Mouse (Mus musculus) liver, postnatal 0 days (tissue): ENCODE measurements at regions not wholly inside any gene's neighbourhood (a gene's known extent, or its start where the extent isn't known, plus 50 kb on each side); places are given as distances from the start of the nearest gene placed in this dataset.

Experiments used
- ATAC-seq: fragments of 200-750 bp; cut with Nextera tagmentation; 2 replicates; pipeline ENCODE4 v1.8.0; 2017; ENCODE audit warnings: mild to moderate bottlenecking, moderate library complexity
- DNase-seq: peaks from one replicate; pipeline ENCODE4 v3.0.0-alpha.2; 2016
- H3K27ac ChIP-seq: fragments of 300-500 bp; sonication (generic); 2 replicates; pipeline ENCODE4 v1.5.1; 2014; ENCODE audit warnings: antibody characterized with exemption, moderate library complexity, mild to moderate bottlenecking, low read depth
- H3K27me3 ChIP-seq: fragments of 300-500 bp; sonication (generic); 2 replicates; pipeline ENCODE4 v1.6.1; 2014; ENCODE audit warnings: low read length, control low read depth, mixed read lengths; ENCODE audit not compliant: insufficient read depth
- H3K36me3 ChIP-seq: fragments of 300-500 bp; sonication (generic); replicated peaks from 2 replicates; pipeline ENCODE4 v1.6.1; 2014; ENCODE audit warnings: mild to moderate bottlenecking, control low read depth, low read length, moderate library complexity, mixed read lengths; ENCODE audit not compliant: insufficient read depth
- H3K4me1 ChIP-seq: fragments of 300-500 bp; sonication (generic); 2 replicates; pipeline ENCODE4 v1.6.1; 2014; ENCODE audit warnings: antibody characterized with exemption, mild to moderate bottlenecking, control low read depth; ENCODE audit not compliant: insufficient read depth
- H3K4me2 ChIP-seq: fragments of 300-500 bp; sonication (generic); 2 replicates; pipeline ENCODE4 v1.6.1; 2014; ENCODE audit warnings: low read depth, mild to moderate bottlenecking, low read length, moderate library complexity, mixed read lengths
- H3K4me3 ChIP-seq: fragments of 300-500 bp; sonication (generic); 2 replicates; pipeline ENCODE4 v1.5.1; 2014; ENCODE audit warnings: low read depth, low read length
- H3K9ac ChIP-seq: fragments of 300-500 bp; sonication (generic); replicated peaks from 2 replicates; pipeline ENCODE4 v1.6.1; 2014; ENCODE audit warnings: mild to moderate bottlenecking, moderate library complexity
- H3K9me3 ChIP-seq: fragments of 300-500 bp; sonication (generic); 2 replicates; pipeline ENCODE4 v1.6.1; 2016; ENCODE audit warnings: mild to moderate bottlenecking, control low read depth, low read length, mixed read lengths
- CTCF ChIP-seq: sonication (generic); IDR thresholded peaks from 2 replicates; pipeline ENCODE4 v1.5.1; 2016; ENCODE audit warnings: antibody characterized with exemption, low read depth
- EP300 ChIP-seq: IDR thresholded peaks from 2 replicates; pipeline ENCODE4 v1.6.1; 2016; ENCODE audit warnings: antibody characterized with exemption, low read depth, mild to moderate bottlenecking
- WGBS: fragments of 180-500 bp; shearing (Covaris S2); extraction: QIAGEN DNeasy Blood & Tissue Kit; methylation state at CpG from one replicate; pipeline ENCODE4 v1.1.7; 2014; ENCODE audit not compliant: insufficient replicate concordance; 5-methylcytosine and 5-hydroxymethylcytosine counted together

DNA sequence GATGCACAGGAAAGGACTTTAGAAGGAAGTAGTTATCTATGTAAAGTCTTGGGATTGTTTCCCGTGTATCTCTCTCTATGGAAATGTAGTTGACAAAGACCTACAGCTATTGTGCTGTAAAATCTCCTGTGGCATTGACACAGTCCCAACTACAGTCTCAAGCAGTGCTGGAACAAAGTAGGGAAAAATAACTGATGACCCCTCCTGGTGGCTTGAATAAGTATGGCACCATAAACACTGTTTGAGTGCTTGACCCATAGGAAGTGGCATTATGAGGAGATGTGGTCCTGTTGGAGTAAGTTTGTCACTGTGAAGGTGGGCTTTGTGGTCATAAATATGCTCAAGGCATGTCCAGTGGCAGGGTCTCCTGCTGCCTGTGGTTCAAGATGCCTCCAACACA is 928.4 kb upstream of the Mms22l start:
- Histone ChIP-seq H3K36me3 (no peaks in the 10 kb centered on the region), H3K4me2 (no peak overlapping the region), H3K9ac (no peak overlapping the region), H3K9me3 (no peaks in the 10 kb centered on the region), H3K4me3 (no peak overlapping the region), H3K4me1 (no peaks in the 10 kb centered on the region), H3K27me3 (no peaks in the 10 kb centered on the region), H3K27ac (no peak overlapping the region)
- ATAC-seq (no peak), DNase-seq (no peak)
- TF ChIP-seq CTCF, result 0 out of 2 replicates have a peak, but pooled peaks have one; percentile 12
- no peak for TF ChIP-seq EP300
- WGBS, result 34% methylated on average over 1 of the region's 1 CpGs

DNA sequence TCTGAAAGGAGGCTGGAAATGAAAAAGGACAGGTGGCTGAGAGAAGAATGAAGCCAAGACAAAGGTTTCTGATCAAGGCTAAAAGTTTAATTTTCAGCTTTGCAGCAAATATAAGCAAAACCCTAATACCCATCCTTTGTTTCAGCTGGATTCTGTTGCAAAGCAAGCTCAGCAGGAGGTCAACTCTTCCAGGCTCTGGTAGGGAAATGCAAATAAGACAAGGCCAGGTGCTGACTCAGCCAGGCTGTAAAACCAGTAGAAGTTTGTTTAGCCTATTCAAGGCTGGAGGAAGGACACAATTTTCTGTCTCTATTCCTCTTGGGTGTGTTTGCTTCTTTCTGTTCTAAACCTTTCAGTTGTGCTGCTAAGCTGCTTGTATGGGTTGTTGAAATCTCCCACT is 923.2 kb upstream of the Mms22l start:
- Histone ChIP-seq H3K4me2 (no peak overlapping the region), H3K27me3 (no peaks in the 10 kb centered on the region), H3K27ac (no peak overlapping the region), H3K9ac (no peak overlapping the region), H3K4me3 (no peak overlapping the region), H3K9me3 (no peaks in the 10 kb centered on the region), H3K4me1 (no peaks in the 10 kb centered on the region), H3K36me3 (no peaks in the 10 kb centered on the region)
- ATAC-seq, result no peak
- TF ChIP-seq EP300 (no peak), CTCF (no peak)
- no peak for DNase-seq

GRCm38 (mm10) chr4:23587412-23587811 is 908.8 kb upstream of the Mms22l start:
- WGBS, result 18% methylated on average over 2 of the region's 2 CpGs

GRCm38 (mm10) chr4:23590883-23591282 is 905.4 kb upstream of the Mms22l start:
- WGBS, result 58% methylated on average over 3 of the region's 3 CpGs

More at GRCm38 (mm10) chr4:23587412-23587811, 908.8 kb upstream of the Mms22l start:
- DNase-seq, result no peak
- H3K27me3 ChIP-seq, result no peaks in the 10 kb centered on the region
- no peak overlapping the region for H3K4me2 ChIP-seq
- no peak for ATAC-seq
- H3K4me3 ChIP-seq, result no peak overlapping the region
- H3K27ac ChIP-seq, result no peak overlapping the region
- no peak for TF ChIP-seq CTCF
- TF ChIP-seq EP300, result no peak
- H3K9me3 ChIP-seq, result no peaks in the 10 kb centered on the region
- H3K36me3 ChIP-seq, result no peaks in the 10 kb centered on the region
- no peak overlapping the region for H3K9ac ChIP-seq
- no peaks in the 10 kb centered on the region for H3K4me1 ChIP-seq

DNA sequence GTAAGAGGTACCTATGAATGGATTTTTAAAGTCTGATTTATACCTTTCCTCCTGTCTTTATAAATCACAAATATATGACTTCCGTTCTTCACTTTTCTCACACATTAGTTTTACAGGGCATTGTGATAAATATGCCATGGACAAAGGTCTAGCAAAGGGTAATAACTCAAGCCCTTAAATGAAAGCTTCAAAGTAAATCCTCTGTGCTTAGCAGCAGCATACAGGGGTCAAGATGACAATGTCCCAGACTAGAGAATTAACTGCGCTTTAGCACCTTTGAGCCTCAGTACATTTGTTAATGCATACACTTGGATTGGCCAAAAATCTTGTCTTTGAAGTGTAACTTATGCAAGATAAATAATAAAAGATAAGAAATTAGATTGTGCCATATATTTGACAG is 904.7 kb upstream of the Mms22l start:
- Histone ChIP-seq H3K4me1 (no peaks in the 10 kb centered on the region), H3K27me3 (no peaks in the 10 kb centered on the region), H3K27ac (no peak overlapping the region), H3K9ac (no peak overlapping the region), H3K4me3 (no peak overlapping the region), H3K4me2 (no peak overlapping the region), H3K9me3 (no peaks in the 10 kb centered on the region), H3K36me3 (no peaks in the 10 kb centered on the region)
- TF ChIP-seq CTCF (no peak), EP300 (no peak)
- 87% methylated on average over 2 of the region's 2 CpGs for WGBS
- ATAC-seq (no peak), DNase-seq (no peak)

More at GRCm38 (mm10) chr4:23590883-23591282, 905.4 kb upstream of the Mms22l start:
- no peak overlapping the region for H3K4me2 ChIP-seq
- no peak overlapping the region for H3K4me3 ChIP-seq
- H3K27me3 ChIP-seq, result no peaks in the 10 kb centered on the region
- H3K9me3 ChIP-seq, result no peaks in the 10 kb centered on the region
- ATAC-seq (no peak), DNase-seq (no peak)
- no peaks in the 10 kb centered on the region for H3K36me3 ChIP-seq
- H3K27ac ChIP-seq, result no peak overlapping the region
- H3K4me1 ChIP-seq, result no peaks in the 10 kb centered on the region
- no peak overlapping the region for H3K9ac ChIP-seq
- TF ChIP-seq CTCF, result no peak

GRCm38 (mm10) chr4:23600070-23600469 is 896.2 kb upstream of the Mms22l start:
- Histone ChIP-seq H3K36me3 (no peaks in the 10 kb centered on the region), H3K9me3 (no peaks in the 10 kb centered on the region), H3K4me1 (no peaks in the 10 kb centered on the region), H3K4me3 (no peak overlapping the region), H3K27me3 (no peaks in the 10 kb centered on the region), H3K4me2 (no peak overlapping the region), H3K27ac (no peak overlapping the region), H3K9ac (no peak overlapping the region)
- WGBS, result 66% methylated on average over 2 of the region's 2 CpGs
- TF ChIP-seq CTCF, result no peak
- TF ChIP-seq EP300, result no peak
- DNase-seq, result no peak
- no peak for ATAC-seq

DNA sequence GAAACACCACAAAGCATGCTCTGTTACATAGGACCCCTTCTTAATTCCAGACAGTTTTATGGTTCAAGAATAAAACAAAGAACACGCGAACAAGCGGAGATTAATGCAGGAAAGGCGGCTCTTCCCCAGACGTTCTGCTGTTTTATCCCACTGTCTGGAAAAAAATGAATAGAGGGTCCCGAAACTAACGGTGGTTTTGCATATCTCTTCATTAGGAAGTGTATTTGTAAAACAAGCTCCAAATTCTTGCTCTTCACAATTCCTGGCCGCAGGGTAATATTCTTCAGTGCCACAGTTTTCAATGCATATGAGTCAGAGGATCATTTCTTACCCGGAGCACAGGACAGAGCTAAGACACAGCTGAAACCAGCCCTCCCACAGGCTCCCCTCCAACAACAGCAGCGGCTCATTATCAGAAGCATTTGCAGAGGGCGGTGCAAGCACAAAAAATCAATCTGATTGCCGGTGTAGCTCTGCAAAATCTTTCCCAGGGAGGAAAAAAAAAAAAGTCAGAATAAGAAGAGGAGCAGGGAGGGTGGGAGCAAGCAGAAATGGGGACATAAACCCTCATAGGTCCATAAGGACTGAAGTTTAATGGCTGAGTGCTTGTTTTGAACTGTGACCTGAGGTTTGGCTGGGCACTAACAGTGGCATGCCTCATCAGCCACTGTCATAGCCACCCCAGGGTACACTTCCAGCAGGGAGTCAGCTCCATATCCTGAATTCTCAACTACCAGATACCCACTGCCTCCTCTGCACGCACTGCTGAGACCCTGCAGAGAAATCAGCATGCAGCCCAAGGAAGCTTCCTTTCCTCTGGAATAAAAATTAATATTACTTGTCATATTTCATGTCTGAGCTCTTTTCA is 894.6 kb upstream of the Mms22l start:
- Histone ChIP-seq H3K27me3 (no peaks in the 10 kb centered on the region), H3K4me1 (no peaks in the 10 kb centered on the region), H3K27ac (no peak overlapping the region), H3K9ac (no peak overlapping the region), H3K36me3 (no peaks in the 10 kb centered on the region), H3K9me3 (no peaks in the 10 kb centered on the region), H3K4me2 (no peak overlapping the region), H3K4me3 (no peak overlapping the region)
- WGBS, result 46% methylated on average over 13 of the region's 13 CpGs
- TF ChIP-seq CTCF (no peak), EP300 (no peak)
- DNase-seq, result no peak
- ATAC-seq, result no peak
